Mouse (Mus musculus) megakaryocyte, embryonic 14.5 days (primary cell): ENCODE results near the gene Stau1.
"Not testable (repeated sequence)": the region's sequence is repeated elsewhere in the genome, so short reads cannot be mapped to it uniquely, and the experiment has no call there.

ENCODE experiments used
- FLI1 ChIP-seq: IDR thresholded peaks from 2 replicates; pipeline ENCODE4 v1.6.1; 2012; ENCODE audit warnings: low read length, inconsistent platforms, mixed read lengths
- GATA1 ChIP-seq: IDR thresholded peaks from 3 replicates; pipeline ENCODE4 v1.6.1; 2012; ENCODE audit warnings: mixed read lengths, low read length, inconsistent platforms, borderline replicate concordance

- not testable (repeated sequence) for TF ChIP-seq FLI1, GATA1
These were observed 11.5 kb upstream of the Stau1 start for GRCm38 (mm10) chr2:167007565-167007964.
